Mouse (Mus musculus) lung, postnatal 4 days (tissue): ENCODE measurements around the gene Bcl2l13.
A peak's percentile ranks its signal among the peaks of the same experiment; 100 is the strongest.
"Not testable (repeated sequence)": the region's sequence is repeated elsewhere in the genome, so short reads cannot be mapped to it uniquely, and the experiment has no call there.

Experiments
- DNase-seq, 2 experiments: peaks; one replicate each; pipeline ENCODE4 v3.0.0; 2021

Bcl2l13 gene

DNA sequence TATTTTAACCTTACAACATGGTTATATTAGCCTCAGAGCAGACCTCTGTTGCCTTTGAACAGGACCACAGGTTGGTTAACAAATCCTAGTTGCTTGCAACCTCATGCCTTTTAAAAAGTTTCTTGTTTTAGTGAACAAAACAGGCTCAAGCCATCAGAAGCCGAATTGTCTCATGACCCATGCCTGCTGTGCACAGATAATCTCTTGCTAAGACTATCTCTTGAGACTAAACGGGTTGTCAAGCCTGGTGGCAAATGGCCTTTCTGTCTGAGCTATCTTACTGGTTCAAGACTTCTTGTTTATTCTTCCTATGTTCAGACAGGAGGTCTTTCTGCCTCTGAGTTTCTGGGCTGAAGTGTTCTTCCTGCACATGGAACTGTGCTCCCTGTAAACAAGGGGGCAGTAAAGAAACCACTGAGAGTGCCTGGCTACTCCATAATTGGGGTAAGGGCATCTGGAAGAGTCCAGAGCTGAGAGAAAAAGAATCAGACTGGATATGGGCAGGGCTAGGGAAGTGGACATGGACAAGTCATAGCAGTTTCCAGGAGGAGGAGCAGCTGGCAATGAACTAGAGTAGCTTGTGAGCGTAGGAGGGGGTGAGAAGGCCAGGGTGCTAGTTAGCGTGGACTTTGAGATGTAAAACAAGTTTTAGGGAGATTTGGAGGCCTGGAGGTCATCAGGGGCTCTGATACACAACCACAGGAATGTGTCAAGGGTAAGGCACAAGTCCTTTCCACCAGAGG lies 5.0 kb upstream of the Bcl2l13 start:
- no peak for DNase-seq

DNA sequence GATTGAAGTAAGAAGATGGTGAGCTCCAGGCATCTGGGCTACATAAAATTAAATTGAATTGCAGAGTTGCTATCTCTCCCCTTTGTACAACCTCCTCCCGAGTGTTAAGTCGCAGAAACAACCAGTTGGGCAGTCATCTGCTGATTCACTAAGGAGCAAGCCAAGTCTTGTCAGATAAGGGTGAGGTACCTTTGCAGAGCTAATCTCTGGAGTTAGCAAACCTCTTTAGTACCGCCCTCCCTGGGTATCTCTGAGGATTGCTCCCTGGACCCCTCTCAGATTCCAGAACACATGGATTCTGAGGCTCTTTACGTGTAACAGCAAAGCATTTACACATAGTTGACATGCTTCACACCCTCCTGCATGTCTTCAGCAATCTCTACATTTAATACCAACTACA lies 3.9 kb upstream of the Bcl2l13 start:
- DNase-seq = no peak

DNA sequence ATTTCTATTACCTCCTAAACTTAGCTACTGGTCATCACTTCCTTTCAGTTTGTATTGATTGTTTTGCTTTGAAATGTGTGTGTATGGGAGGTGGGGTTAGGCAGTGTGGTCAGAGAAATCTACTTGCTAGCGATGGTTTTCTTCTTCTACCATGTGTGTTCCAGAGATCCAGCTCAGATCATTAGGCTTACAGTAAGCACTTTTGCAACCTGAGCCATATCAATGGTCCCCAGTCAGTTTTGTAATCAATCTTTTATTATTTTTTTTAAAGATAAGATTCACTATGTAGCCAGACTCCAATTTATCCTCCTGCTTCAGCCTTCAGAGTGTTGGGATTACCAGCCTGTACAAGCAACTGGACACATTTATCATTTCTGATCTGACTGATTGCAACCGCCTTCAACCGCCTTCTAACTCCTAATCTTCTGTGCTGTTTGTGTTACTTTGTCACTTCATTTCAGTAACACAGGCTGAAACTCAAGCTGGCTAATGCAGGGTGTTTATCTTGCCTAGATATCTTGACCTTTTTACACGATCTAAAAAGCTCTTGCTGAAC lies 1.2 kb upstream of the Bcl2l13 start:
- no peak for DNase-seq

DNA sequence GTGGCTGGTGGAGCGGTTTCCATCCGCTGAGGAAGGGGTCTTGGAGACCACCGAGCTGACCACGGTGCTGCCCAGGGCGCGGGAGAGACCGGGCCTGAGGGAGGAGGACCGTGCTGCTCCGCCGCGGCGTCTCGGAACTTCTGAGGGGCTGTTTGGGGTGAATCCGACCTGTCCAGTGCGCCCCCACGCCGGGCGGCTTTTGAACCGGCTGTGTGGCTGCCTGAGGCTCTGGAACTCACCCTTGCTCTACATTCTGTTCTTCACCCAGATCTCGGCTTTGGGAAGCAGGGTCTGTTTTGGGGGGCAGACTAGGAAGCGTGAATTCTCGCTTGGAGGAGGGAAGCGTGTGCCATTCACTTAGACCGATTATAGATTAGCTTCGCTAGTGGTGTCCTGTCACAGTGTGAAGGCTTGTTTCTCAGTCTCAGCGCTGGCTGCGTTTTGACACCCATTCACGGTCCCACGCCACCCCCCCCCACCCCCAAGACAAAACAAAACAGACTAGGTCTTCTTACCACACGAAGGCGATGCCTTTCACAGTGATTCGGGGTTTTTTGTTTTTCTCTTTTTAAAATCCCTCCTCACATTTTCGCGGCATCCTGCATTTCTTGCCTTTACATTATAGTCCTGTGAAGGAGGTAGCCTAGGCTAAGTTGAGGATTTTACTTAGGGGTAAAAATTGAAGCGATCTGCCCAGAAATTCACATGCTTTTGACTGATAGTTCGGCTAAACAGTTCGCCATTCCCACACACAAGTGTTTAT lies 558 bp downstream of the Bcl2l13 start:
- DNase-seq = no peak

DNA sequence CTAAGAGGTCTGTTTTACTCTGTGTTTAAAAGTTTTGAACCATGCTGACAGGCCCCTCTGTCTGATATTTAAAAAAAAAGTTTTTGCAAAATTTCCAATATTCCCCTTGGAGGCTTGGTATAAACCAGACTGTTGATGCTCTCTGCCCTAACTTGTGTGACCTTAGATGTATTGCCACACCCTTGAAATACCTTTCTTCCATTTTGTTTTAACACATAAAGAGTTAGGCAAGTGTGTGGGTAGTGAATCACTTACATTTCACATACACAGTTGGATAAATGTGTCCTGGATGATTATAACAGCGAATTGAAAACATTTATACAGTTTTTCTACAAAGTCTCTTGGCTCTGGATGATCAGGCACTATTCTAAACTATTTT lies 1.1 kb downstream of the Bcl2l13 start:
- no peak for DNase-seq

DNA sequence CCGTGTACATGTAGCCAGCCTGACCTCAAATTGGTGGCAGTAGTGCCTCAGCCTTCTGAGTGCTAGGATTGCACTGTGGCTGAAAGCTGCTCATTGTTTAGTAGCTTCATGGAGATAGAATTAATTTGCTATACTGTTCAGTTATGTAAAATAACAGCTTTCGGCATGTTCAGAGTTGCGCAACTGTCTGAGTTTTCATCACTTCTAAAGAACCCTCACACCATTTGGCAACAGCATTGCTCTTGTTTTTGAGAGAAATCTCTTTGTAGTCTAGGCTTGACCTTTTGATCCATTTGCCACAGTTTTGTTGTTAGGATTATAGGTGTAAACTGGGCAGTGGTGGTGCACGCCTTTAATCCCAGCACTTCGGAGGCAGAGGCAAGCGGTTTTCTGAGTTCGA lies 4.2 kb downstream of the Bcl2l13 start:
- DNase-seq = no peak

DNA sequence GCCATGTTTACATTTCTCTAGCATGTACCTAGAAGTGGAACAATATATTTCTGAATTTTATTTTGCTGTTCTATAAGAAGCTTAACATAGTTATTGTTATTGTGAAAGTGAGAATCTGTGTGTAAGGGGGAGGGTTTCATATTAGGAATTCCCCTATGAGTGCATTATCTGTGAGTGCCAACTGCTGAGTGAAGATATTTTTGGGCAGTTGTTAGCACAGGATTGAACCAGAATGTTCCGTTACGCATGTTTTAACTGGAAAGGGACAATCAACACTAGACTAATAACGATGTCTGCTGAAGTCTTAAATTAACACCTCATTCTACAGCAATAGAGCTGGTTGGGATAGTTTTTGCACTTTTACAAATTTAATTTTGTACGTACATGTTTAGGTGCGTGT lies 5.7 kb downstream of the Bcl2l13 start:
- no peak for DNase-seq

DNA sequence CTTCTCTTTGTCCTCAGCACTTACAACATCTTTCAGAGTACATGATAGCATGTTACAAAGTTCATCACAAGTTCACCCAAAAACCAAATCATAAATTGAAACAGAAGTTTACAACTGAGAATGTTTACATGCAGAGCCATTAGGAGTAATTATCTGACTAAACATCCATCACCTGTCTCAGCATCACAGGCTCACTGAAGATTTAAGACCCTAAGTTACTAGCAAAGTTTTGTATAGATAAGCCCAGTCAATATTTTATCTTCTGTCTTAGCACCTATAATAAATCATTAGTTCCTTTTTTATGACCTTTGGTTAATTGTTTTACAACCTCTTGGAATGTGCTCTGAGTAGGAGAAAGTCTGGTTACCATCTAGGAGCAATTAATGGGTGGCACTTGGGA lies 14.7 kb downstream of the Bcl2l13 start:
- not testable (repeated sequence) for DNase-seq

DNA sequence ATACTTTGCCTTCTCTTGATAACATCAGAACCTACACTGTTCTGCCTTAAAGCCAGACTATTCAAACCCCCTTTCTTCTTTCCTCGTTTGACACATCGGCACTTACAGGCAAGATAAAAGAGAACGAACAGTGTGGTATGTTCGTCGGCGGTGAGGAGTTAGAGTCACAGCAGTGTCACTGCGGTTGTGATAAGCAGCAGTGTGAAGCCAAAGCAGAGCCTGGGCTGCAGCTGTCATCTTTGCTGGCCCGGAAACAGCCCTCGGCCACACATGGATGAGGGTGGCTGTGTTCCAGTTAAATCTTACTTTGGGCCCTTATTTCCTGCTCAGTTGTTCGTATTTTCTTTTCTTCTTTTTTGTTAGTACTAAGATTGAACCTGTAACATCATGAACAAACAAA lies 18.4 kb downstream of the Bcl2l13 start:
- no peak for DNase-seq

DNA sequence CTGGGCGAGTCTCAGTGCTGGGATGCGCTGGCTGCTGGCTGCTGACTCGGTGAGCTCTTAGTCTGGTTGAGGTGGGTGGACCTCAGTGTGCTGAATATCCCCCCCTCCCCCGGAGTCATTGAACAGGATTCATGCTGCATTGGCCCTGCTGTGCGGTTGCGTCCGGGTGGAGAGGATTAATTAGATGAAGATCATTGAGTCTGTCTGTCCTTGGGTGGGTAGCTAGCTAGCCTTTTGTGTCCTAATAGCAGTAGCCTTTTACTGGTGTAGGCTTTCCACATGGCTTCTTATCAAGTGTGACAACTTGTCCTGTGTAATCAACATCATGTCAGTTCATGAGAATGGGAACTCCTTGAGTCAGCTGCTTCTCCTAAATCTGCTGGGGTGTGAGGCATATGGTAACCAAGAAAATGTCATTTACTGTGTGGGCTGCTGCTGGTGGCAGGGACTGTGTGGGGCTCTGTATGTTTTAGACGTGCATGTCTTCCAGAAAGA lies 22.3 kb downstream of the Bcl2l13 start:
- DNase-seq = no peak

DNA sequence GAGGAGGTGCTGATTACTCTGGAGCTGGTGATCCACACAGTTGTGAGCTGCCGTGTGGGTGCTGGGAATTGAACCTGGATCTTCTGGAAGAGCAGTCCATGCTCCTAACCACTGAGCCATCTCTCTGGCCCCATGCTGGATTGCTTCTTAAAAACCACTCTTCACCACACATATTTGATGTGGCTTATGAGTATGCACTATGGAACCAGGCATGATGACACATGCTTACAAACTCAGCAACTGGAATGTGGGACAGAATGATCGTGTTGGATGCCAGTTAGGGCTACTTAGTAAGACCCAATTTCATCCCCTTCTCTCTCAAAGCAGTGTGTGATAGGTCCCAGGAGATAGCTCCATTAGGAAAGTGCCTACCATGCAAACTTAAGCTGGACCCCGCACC lies 24.1 kb downstream of the Bcl2l13 start:
- DNase-seq = no peak

DNA sequence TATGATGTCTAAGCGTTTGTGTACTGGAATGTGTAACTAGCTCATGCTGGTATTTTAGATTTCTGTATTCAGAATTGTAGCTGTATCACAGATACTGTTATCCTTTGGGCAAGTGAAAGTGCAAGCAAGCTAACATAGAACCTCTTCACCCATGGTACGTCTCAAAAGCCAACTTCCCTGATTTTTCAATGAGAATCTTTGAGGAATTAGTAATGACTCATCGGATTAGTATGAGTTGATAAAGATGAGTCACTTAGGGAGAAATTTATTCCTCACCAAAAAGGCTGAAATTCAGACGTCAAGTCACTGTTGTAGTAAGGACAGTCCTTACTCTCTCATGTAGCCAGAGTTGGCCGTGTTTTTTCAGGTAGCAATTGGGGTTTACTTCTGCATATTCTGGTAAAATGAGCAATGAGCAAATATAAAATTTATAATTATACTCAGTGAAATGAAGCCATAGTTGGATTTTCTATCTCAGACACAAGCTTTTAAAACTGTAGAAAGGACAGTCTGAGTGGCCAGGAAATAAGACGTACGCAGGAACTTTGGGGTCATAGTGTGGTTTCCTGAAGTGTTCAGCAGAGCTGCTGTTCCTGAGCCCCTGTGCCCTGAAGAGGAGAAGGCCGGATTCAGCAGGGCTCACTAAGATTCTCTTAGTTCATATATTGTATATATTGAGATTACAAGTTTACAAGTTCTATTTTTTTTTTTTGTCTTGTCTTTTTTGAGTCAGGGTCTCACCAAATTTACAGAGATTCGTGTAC lies 30.2 kb downstream of the Bcl2l13 start:
- DNase-seq = no peak

DNA sequence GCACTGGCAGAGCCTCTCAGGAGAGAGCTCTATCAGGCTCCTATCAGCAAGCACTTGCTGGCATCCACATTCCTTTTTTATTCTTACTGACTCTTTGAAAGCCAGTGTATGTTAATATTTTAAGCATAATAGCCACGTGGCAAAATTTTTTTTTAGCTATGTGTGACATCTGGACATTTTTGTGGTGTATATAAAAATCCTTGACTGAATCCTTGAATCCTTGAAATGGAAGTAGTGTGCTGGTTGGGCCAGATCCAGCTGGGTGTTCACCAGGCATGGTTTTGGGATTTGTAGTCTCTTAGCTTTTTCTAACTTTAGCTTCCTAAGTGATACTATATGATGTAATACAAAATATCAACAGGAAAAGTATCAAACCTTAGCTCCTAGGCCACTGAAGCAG lies 32.8 kb downstream of the Bcl2l13 start:
- DNase-seq = no peak

DNA sequence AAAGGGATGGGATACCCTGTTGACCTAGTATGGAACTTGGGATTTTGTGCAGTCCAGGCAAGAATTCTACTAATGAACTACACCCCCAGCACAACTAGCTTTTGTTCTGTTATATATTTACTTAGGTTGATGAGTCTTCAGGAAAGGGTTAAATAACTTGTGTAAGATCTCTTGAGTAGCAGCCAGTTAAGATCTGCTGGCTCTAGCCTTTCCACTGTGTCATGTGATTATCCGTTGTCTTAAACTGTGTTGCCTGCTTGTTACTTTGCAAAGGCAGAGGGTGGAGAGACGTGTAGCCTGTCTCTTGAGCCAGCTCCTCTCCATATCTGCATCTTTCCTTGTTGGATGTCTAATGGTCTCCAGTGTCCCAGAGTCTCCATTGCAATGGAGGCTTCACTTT lies 35.3 kb downstream of the Bcl2l13 start:
- no peak for DNase-seq

DNA sequence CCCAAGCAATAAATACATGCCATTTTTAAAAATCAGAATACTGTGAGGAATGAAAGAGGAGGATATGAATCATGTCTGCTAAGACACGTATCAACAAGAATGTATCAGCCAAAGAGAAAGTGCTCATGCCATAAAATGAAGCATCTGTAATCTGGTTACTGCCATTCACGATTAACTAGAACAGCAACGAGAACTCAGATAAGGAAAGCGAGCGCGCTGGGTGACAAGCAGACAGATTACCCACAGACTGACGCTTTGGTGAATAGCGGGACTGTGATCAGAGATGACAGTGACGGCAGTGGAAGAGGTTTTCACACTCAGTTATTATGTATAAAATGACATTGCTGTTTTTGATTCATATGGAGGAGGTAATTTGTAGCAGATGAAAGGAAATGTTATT lies 37.9 kb downstream of the Bcl2l13 start:
- no peak for DNase-seq

DNA sequence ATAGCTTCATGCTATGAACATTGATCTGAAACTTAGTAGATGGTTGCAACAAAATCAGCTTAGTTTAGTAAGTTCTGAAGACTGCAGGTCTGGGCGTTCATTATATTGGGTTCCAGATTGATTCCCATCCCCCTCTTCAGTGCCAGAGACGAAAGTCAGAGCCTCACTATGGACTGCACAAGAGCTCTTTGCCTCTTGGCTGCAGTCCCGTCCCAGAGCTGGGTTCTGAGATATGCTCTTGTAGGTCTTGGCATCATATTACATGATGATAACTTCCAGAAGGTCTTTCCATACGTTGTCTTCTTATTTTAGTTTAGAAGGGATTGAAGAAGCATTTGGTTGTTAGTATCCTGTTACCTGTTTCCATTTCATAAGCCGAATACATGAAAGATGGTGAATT lies 43.0 kb downstream of the Bcl2l13 start:
- DNase-seq = no peak

DNA sequence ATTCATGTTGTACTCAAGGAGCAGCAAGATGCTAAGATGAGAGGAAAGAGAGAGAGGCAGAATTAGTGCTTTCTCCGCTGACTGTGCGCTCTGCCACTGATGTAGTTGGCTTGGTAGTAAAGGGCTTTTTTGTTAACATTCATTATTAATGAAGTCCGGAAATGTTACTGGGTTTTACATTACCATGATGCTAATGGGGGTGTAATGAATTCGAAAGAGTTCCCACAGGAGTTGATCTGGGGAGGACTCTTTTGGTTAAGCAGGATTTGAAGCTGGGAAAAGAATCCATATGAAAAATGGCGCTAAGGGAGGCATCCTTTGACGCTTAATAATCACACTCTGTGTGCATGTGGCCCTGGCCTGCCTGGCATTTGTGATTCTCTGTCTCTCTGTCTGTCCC lies 48.4 kb downstream of the Bcl2l13 start:
- DNase-seq = no peak

DNA sequence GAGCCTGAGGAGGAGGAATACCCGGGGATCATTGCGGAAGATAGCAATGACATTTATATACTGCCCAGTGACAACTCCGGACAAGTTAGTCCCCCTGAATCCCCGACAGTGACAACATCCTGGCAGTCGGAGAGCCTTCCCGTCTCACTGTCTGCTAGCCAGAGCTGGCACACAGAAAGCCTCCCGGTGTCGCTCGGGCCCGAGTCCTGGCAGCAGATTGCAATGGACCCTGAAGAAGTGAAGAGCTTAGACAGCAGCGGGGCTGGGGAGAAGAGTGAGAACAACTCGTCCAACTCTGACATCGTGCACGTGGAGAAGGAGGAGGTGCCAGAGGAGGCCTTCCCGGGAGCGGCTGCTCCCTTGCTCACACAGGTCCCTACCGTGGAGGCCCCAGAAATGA lies 50.7 kb downstream of the Bcl2l13 start:
- DNase-seq = no peak

DNA sequence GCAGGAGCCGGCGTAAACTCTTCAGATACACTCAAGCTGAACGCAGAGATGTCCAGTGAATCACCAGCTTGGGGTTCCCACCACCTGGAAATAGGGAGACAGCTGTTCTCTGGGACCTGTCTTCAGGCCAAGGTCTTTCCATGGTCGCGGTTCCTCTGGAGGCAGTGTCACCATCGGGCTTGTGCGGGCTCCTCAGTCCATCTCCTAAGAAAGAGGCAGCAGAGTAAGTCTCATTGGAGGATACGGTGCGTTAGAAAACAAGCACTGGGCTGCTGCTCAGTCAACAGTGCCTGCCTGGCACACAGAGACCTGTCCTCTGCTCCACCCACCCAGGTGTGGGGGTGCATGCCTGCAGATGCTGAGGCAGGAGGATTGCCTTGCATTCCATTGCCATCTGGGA lies 58.1 kb downstream of the Bcl2l13 start:
- DNase-seq = no peak

DNA sequence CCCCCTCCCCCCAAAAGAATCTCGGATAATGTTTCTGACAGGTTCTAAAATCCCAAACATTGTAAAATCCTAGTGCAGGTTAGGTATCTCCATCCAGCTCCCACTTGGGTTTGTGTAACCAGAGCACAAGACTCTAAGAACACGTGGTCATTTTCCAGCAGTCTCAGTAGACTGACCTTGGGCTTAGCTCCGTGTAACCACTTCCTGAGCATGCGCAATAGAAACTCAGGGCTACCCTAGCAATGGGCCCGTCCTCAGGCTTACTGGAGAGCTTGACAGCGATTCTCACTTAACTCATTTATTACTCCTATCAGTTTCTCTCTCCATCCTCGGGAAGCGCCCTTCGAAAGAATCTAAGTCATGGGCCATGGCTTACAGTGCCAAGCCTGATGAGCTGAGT lies 58.5 kb downstream of the Bcl2l13 start:
- DNase-seq = no peak

DNA sequence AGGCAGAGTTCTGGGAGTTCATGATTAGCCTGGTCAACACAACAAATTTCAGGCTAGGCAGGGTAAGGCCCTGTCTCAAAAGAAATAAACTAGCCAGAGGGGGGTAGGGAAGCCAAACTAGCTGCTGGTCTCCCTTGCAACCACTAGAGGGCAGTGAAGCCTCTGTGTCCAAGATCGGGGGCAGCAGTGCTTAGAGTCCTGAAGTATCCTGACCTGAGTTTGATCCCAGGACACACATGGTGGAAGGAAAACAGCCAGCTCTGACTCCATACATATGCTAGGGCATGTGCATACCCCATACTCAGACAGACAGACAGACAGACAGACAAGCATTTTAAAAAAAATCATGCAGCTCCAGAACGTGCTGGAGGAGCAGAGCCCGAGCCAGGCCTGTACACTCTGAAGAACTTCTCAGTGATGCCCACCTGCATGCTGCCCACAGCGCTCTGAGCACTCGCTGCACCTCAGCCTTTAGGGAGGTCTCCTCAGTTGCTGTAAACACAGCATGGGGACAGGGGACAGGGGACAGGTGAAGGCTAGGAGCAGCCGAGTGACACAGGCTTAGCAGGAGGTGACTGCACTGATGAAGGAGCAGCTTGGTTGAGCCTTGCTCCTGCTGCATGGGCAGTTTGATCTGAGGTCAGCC lies 62.3 kb downstream of the Bcl2l13 start:
- peak in 1 of 2 experiments; percentile 55 for DNase-seq

DNA sequence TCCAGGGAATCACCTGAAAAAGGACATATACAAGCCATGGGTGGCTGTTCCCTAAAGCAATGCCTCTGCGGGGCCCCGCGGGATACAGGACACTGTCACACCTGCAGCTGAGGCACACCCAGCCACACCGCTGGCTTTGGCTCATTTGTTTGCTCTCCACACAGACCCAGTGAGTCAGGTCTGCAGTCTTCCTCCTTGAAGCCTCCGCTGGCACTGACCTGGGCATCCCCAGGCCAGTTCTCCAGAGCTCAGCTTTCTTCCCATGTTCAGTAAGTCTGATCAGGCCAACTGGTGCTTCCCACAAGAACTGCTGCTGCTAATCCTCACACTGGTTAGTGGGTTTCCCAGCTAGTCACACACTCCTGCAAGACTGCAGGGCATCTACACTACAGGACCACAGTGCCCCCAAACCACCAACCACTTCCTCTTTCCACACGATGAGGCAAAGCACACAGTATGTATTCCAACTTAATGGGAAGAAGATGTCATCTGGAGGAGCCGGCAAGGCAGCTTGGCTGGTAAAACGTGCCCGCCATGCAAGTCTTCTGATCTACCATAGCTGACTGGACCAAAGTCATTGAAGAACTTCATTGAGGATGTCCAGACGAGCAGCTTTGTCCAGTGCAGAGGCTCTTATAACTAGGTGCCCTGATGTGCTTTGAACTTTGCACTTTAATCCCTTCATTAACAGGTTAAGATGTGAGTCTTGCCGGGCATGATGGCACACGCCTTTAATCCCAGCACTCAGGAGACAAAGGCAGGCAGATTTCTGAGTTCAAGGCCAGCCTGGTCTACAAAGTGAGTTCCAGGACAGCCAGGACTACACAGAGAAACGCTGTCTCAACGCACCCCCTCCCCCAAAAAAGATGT lies 66.0 kb downstream of the Bcl2l13 start:
- no peak for DNase-seq
